Mouse (Mus musculus): Measurements from ENCODE around the gene Phf19. TPM values are rescaled to one million over a fixed set of nuclear protein-coding genes. Genes with fewer than 3 reads are reported as not detected.

Phf19 gene
- total and polyA plus RNA-seq, 3 experiments: 16.8 to 25.4 (median 20.5) TPM

DNA sequence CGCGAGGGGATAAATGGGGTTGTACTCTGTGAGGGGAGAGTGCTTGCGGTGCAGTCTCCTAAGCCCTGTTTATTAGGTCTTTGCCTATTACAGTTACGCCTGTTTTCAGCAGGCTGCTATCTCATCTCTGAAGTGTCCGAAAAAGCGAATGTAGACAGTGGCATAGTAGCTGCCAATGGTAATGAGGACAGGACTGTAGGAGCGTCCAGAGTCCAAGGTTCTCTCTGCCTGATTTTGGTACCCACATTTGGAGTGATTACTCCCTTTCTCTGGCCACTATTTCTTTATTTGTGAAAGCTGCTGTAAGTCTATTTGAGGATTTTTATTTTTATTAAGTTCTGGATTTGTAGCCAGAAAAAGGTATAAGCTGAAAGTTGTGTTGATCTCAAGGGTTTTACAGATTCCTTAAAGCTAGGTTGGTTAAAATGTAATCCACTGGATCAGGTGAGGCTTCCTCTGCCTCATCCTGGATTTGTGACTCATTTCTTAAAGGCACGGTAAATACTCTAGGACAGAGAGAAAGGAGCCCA lies 38.9 kb downstream of the Phf19 start, which contains the start of gene Psmd5:
TSS of gene Psmd5 (minus strand) at position 153 of the 530 bp plus-strand sequence.
- no peak within 1 kb of the TSS for H3K4me3 ChIP-seq (replicated peaks in 1 of 3; ENCODE audit: low read depth in 2 of 3, low read length in 2 of 3, poor library complexity in 1 of 3)
- H3K79me2 ChIP-seq (replicated peaks; ENCODE audit: control insufficient read depth, extremely low read depth, insufficient read depth, poor library complexity, severe bottlenecking): peaks cover 5% of the 10 kb centered on the region
- H3K4me2 ChIP-seq (ENCODE audit: insufficient read depth, low read depth, poor library complexity, severe bottlenecking): no peak within 1 kb of the TSS
- no peak within 1 kb of the TSS for H3K27ac ChIP-seq (ENCODE audit: insufficient read depth, low read depth)
- H3K4me1 ChIP-seq (ENCODE audit: control insufficient read depth in 1 of 2, insufficient read depth in 2 of 2): peaks cover 4 to 19% of the 10 kb centered on the region in 2 experiments
- in situ Hi-C loops (cut with MboI; ENCODE audit: low pct_ligation_motif_present, low pct_unique_long_range_greater_than_20kb, low sequenced_read_pairs) (no loop called here), dilution Hi-C loops (cut with MboI; ENCODE audit: extremely low pct_ligation_motif_present, extremely low pct_unique_long_range_greater_than_20kb, low sequenced_read_pairs) (no loop called here)
- no peak within 1 kb of the TSS for H3K9ac ChIP-seq (ENCODE audit: insufficient read depth, low read depth)
- DNase-seq (ENCODE audit: extremely low read depth): no peak
- TF ChIP-seq MAZ (IDR thresholded peaks at IDR 0.05; ENCODE audit: low read depth, low read length): no peak
- TF ChIP-seq USF1 (IDR thresholded peaks at IDR 0.05; ENCODE audit: low read depth, low read length): no peak
- no peak for TF ChIP-seq CHD2 (IDR thresholded peaks at IDR 0.05; ENCODE audit: low read length)
- TF ChIP-seq MAFK (IDR thresholded peaks at IDR 0.05; ENCODE audit: insufficient replicate concordance, low read length): no peak
- no peaks in the 10 kb centered on the region for H3K27me3 ChIP-seq (replicated peaks)
- H3K36me3 ChIP-seq (replicated peaks in 1 of 2; ENCODE audit: control insufficient read depth in 1 of 2, insufficient read depth in 1 of 2, low read length in 1 of 2): no peaks in the 10 kb centered on the region
- no peaks in the 10 kb centered on the region for H3K9me3 ChIP-seq (replicated peaks; ENCODE audit: low read length)

DNA sequence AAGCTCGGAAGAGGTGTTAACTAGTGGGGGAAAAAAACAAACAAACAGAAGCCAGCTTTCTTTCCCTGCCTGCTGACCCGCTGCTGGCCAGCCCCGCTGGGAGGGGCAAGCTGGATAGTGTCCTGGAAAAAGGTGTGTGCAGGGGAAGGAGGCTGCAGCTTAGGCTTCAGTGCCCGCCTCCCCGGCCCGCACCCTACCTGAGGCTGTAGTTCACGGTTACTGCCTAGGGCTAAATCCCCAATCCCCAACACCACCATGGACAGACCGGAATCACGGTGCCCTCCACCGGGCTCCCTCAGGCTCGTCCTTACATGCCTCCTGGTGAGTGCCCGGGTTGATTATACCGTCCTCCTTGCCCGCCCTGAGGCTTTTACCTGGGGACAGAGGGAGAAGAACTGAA lies 39.6 kb downstream of the Phf19 start, which contains the start of gene Cutal:
TSS of gene Cutal (plus strand) at position 126 of the 400 bp plus-strand sequence.
- H3K36me3 ChIP-seq (replicated peaks in 1 of 2; ENCODE audit: control insufficient read depth in 1 of 2, insufficient read depth in 1 of 2, low read length in 1 of 2): no peaks in the 10 kb centered on the region
- no peak within 1 kb of the TSS for H3K4me2 ChIP-seq (ENCODE audit: insufficient read depth, low read depth, poor library complexity, severe bottlenecking)
- H3K9ac ChIP-seq (ENCODE audit: insufficient read depth, low read depth): no peak within 1 kb of the TSS
- no peaks in the 10 kb centered on the region for H3K9me3 ChIP-seq (replicated peaks; ENCODE audit: low read length)
- in situ Hi-C loops (cut with MboI; ENCODE audit: low pct_ligation_motif_present, low pct_unique_long_range_greater_than_20kb, low sequenced_read_pairs) (no loop called here), dilution Hi-C loops (cut with MboI; ENCODE audit: extremely low pct_ligation_motif_present, extremely low pct_unique_long_range_greater_than_20kb, low sequenced_read_pairs) (no loop called here)
- no peak for DNase-seq (ENCODE audit: extremely low read depth)
- peaks cover 11% of the 10 kb centered on the region for H3K79me2 ChIP-seq (replicated peaks; ENCODE audit: control insufficient read depth, extremely low read depth, insufficient read depth, poor library complexity, severe bottlenecking)
- peaks cover 4 to 21% of the 10 kb centered on the region in 2 experiments for H3K4me1 ChIP-seq (ENCODE audit: control insufficient read depth in 1 of 2, insufficient read depth in 2 of 2)
- TF ChIP-seq RCOR1 (conservative IDR thresholded peaks at IDR 0.05; ENCODE audit: low read depth, low read length): no peak
- TF ChIP-seq MAFK (IDR thresholded peaks at IDR 0.05; ENCODE audit: insufficient replicate concordance, low read length): no peak
- no peak for TF ChIP-seq GABPA (IDR thresholded peaks at IDR 0.05; ENCODE audit: insufficient replicate concordance, low read depth, low read length)
- TF ChIP-seq BHLHE40 (IDR thresholded peaks at IDR 0.05; ENCODE audit: low read depth, low read length): no peak
- no peak for TF ChIP-seq ZMIZ1 (IDR thresholded peaks at IDR 0.05; ENCODE audit: low read depth, low read length)
- no peak for TF ChIP-seq MAZ (IDR thresholded peaks at IDR 0.05; ENCODE audit: low read depth, low read length)
- no peak for TF ChIP-seq USF2 (conservative IDR thresholded peaks at IDR 0.05; ENCODE audit: low read depth, low read length)
- TF ChIP-seq MEF2A (IDR thresholded peaks at IDR 0.05; ENCODE audit: borderline replicate concordance, low read depth, low read length): no peak
- no peak within 1 kb of the TSS for H3K4me3 ChIP-seq (replicated peaks in 1 of 3; ENCODE audit: low read depth in 2 of 3, low read length in 2 of 3, poor library complexity in 1 of 3)
- no peak within 1 kb of the TSS for H3K27ac ChIP-seq (ENCODE audit: insufficient read depth, low read depth)
- H3K27me3 ChIP-seq (replicated peaks): no peaks in the 10 kb centered on the region
